Mouse (Mus musculus): ENCODE measurements around the gene Csn2. TPM values are rescaled to one million over a fixed set of nuclear protein-coding genes. Genes with fewer than 3 reads are reported as not detected.

Gene Csn2
- not detected for total RNA-seq (2021)

GRCm38 (mm10) chr5:87699530-87699929 is at the start of gene Csn2:
Csn2 (minus strand) TSS chr5:87699630.
- intact Hi-C loops (cut with DNase I) = no loop called here
- no peak for DNase-seq (ENCODE audit: low spot score)

- intact Hi-C loops (cut with DNase I) = no loop called here
- DNase-seq (ENCODE audit: low spot score) = no peak
These were observed 35.4 kb upstream of the Csn2 start for GRCm38 (mm10) chr5:87734821-87735220.

- no peak for DNase-seq (ENCODE audit: low spot score)
- intact Hi-C loops (cut with DNase I) = no loop called here
These were observed 6.5 kb upstream of the Csn2 start for GRCm38 (mm10) chr5:87705891-87706290.

- intact Hi-C loops (cut with DNase I) = no loop called here
These were observed 33.5 kb downstream of the Csn2 start, which contains the start of gene Csn1s1 for GRCm38 (mm10) chr5:87665908-87666307. Csn1s1 (plus strand) TSS chr5:87666208.

GRCm38 (mm10) chr5:87642787-87643186 is 56.6 kb downstream of the Csn2 start:
- intact Hi-C loops (cut with DNase I) = no loop called here
- DNase-seq (ENCODE audit: low spot score) = no peak

More at GRCm38 (mm10) chr5:87665908-87666307, 33.5 kb downstream of the Csn2 start, which contains the start of gene Csn1s1:
- DNase-seq (ENCODE audit: low spot score) = no peak

Other genes starting within 250 kb of the Csn2 start
- not detected for gene Ugt2a2, start 217.4 kb downstream of the Csn2 start, total RNA-seq (2021)
- gene Gm43638, start 212.8 kb downstream of the Csn2 start, total RNA-seq (2021) = not detected
- not detected for gene Ugt2a1, start 208.8 kb downstream of the Csn2 start, total RNA-seq (2021)
- gene Sult1b1, start 161.4 kb downstream of the Csn2 start, total RNA-seq (2021) = not detected
- gene Sult1d1, start 130.6 kb downstream of the Csn2 start, total RNA-seq (2021) = not detected
- gene Sult1e1, start 108.0 kb downstream of the Csn2 start, total RNA-seq (2021) = not detected
- gene Csn1s1, start 33.4 kb downstream of the Csn2 start, total RNA-seq (2021) = not detected
- gene Csn1s2a, start 74.9 kb upstream of the Csn2 start, total RNA-seq (2021) = not detected
- not detected for gene Csn1s2b, start 108.5 kb upstream of the Csn2 start, total RNA-seq (2021)
- gene Prr27, start 126.1 kb upstream of the Csn2 start, total RNA-seq (2021) = not detected
- gene Odam, start 185.4 kb upstream of the Csn2 start, total RNA-seq (2021) = not detected
- gene Csn3, start 225.9 kb upstream of the Csn2 start, total RNA-seq (2021) = not detected

Data from heart, postnatal 25 days (tissue).